Mouse (Mus musculus): Measurements from ENCODE around the gene Unc45b.

- TF ChIP-seq CTCF (IDR thresholded peaks at IDR 0.05; ENCODE audit: control insufficient read depth, insufficient read depth, low read length): peak; percentile 99
- no peak for TF ChIP-seq POLR2A (IDR thresholded peaks at IDR 0.05; ENCODE audit: borderline replicate concordance, control insufficient read depth, low read depth, low read length)
Measured at GRCm38 (mm10) chr11:82914711-82915352, 4.5 kb downstream of the Unc45b start.

Data from bone marrow, adult 2 months (tissue).